Mouse (Mus musculus) spleen, postnatal 14 days (tissue): ENCODE results near the gene Epo.

Source experiments
- DNase-seq, 2 experiments: peaks; one replicate each; pipeline ENCODE4 v3.0.0; 2021 to 2022; ENCODE audit warnings: low spot score in 2 of 2

Gene Epo

DNA sequence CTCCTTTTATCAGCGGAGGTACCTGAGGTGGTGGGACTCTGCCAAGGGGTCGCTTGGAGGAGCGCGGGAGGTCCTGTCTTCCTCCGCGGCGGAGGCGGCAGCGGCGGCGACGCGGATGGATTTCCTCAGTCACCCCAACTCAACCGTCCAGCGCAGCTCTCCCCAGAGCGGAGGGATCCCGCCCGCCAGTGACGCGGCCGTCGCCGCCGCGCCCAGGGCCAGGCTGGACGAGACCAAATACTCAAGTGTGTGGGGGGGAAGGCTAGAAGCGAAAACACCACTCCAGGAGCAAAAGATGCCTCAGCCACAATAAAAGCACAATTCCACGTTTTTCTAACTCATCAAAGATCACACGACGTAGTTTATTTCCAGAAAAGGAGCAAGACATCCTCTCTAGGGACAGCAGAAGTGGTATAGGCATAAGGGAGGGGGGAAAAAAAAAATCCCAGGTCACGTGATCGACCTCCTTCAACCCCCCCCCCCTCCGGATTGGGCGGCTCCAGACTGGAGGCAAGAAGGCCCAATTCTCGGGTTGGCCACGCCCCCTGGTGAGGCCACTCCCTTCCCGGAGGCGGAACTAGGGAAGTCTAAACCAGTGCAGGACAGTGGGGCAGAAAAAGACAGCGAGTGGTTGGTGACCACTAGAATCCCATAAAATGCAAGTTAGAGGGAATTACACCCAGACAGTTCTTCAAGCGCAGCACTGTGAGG, at the start of gene Epo, which contains the start of gene Gnb2:
Epo (minus strand) TSS at position 126 of the 711 bp plus-strand sequence.
Gnb2 (minus strand) TSS at position 394 of the 711 bp plus-strand sequence.
- peak; percentile 96 to 97 for DNase-seq

DNA sequence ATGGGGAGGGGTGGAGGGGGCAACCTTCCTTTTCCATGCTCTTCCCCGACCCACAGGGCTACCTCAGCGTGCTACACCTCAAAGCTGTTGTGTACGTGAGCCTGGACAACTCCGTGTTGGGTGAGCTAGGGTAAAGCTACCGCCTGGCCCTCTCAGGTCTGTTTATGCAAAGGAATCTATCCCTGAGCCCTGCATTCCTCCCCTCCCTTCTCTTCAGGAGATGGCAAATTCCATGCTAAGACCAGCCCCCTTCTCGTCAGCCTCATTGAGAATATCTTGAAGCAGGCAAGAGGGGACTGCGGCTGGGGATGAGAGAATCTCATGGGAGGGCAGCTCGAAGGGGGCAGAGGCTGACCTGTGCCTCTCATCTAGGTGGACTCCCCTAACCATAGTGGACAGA, 49.7 kb upstream of the Epo start:
- DNase-seq, result no peak

GRCm38 (mm10) chr5:137580246-137580645, 47.2 kb upstream of the Epo start:
- DNase-seq, result no peak

DNA sequence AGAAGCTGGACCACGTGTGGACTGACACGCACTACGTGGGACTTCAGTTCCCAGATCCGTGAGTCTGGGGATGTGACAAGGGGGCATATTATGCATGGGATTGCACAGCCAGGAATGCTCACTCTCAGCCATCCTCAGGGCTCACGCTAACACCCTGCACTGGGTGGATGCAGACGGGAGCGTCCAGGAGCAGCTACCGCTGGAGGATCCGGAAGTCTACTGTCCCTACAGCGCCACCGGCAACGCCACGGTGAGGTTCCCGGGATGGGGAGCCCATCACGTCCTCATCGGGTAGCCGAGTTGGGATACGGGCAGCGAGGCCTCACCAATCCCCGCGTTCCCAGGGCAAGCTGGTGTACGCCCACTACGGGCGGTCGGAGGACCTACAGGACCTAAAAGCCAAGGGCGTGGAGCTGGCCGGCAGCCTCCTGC, 41.4 kb upstream of the Epo start:
- no peak for DNase-seq

DNA sequence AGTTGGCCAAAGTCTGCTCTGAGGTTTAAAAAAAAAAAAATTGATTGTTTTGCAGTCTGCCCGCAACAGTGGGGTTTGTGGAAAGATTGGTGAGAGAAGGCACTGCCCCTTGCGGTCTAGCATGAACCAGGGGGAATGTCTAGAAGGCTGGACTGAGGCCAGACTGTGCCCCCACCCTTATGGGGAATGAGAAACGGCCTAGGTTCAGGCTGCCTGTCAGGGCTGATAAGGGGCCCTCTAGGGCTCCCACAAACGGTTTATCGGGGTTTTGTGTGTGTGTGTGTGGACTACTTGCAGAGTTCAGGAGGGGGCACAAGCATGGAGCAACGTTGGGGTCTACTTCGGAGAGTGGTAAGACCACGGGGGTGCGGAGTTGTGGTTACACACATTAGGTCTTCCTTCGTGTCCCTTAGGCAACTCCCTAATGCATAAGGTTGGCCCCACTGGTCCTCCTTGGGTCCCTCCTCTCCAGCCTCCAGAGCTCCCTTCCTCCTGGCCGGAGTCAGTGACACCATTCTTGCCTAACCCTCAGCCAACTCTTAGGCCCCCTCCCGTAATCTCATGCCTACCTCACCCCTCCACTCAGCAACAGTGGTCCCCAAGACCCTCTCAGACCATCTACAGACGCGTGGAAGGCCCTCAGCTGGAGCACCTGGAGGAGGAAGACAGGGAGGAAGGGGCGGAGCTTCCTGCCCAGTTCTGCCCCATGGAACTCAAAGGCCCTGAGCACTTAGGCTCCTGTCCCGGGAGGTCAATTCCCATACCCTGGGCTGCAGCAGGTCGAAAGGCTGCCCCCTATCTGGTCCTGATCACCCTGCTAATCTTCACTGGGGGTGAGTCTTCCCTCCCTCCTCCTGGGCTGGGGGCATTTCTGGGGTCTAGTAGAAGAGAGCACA, 37.9 kb upstream of the Epo start:
- DNase-seq, result peak; percentile 43 to 45

DNA sequence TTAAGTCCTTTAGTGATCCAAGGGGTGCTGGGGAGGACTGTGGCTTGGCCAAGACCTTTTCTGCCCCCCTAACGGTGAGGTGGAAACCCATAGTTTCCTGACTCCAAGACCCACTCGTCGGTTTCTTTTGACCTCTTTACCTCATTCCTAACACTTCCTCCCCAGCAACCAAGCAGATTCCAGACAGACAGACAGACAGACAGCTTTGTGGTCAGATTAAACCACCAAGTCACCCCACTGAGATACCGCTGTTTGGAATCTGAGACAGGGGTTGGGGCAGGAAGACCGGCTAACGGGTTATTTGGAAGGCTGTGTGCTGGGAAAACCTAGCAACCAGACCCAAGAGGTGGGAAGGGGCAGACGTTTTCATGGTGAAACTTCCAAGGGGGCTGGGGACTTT, 37.1 kb upstream of the Epo start:
- DNase-seq, result no peak

DNA sequence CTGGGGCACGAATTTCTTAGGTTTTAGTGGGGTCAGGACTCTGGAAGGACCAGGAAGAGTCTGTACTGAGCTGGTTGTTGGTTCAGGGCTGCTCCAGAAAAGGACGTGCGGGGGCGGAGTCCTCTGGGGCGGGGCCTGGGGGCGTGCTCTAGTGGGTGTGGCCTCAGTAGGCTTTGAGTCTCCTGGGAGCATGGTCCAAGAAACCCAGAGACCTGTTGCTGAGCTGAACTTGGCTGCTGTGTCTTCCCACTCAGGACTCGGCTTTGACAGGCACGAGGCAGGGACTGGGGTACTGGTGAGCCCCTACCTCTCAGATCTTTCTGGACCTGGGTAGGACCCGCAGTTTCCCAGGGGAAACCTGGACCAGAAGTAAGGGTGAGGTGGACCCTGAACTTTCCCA, 36.6 kb upstream of the Epo start, which contains the start of gene Tfr2:
Tfr2 (plus strand) TSS at position 176 of the 400 bp plus-strand sequence.
- peak; percentile 71 to 74 for DNase-seq

- no peak for DNase-seq
These were observed 36.0 kb upstream of the Epo start for GRCm38 (mm10) chr5:137569031-137569430.

- DNase-seq, result no peak
These were observed 35.3 kb upstream of the Epo start for GRCm38 (mm10) chr5:137568223-137568798.

DNA sequence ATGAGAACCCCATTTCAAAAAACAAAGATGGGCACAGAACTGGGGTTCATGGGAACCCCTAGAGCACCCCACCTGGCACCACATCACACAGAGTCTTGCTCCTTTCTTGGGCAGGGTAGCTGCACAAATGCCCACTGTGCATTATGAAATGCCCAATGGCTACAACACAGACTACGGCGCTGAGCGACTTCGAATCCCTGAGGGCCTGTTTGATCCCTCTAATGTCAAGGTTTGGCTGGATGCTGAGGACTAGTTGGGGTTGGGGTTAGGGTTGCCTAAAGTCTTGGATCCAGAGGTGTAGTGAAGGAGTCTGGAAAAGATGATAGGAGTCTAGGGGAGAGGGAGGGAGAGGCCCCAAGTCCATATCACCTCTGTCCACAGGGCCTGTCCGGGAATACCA, 33.4 kb upstream of the Epo start:
- DNase-seq, result no peak

GRCm38 (mm10) chr5:137565744-137566143, 32.7 kb upstream of the Epo start:
- no peak for DNase-seq

- DNase-seq, result no peak
These were observed 29.9 kb upstream of the Epo start for GRCm38 (mm10) chr5:137562965-137563364.

- DNase-seq, result no peak
These were observed 28.5 kb upstream of the Epo start for GRCm38 (mm10) chr5:137561556-137561955.

- DNase-seq, result no peak
These were observed 20.9 kb upstream of the Epo start for GRCm38 (mm10) chr5:137553898-137554297.

DNA sequence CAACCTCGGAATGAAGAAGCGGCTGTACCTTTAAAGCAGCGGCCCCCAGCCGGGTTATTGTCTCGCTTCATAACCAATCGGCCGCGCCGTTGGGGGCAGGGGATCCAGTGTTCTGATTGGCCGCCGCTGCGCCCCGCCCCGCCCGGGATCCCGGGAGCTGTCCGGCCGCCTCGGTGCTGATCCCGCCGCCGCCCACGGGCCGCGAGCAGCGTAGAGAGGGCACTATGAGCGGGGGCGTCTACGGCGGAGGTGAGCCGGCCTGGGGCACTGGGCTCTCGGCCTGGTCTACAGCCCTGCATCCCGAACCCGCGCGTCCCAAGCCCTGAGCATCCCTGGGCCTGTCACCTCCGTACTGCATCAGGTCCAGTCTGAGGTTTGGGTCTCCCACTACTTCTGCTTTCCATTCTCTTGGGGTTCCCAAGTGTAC, 20.4 kb upstream of the Epo start, which contains the start of gene Actl6b:
Actl6b (plus strand) TSS at position 107 of the 427 bp plus-strand sequence.
- peak in 1 of 2 experiments; percentile 52 for DNase-seq

DNA sequence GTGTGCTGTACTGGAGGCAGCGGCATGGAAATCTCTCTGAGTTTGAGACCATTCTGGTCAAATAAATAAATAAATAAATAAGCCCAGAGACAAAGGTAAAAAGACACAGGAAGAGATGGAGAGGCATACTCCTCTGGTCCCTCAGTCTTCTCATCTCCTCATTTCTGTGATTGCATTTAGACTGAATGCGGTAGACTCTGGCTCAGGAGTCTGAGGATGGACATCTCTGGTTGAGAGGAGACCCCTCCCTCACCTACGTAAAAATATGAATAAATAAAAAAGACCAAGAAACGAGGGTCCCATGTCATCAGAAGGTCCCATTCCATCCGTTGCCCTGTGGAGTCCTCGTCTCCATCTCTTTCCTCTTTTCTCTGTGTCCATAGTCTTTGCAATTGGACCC, 20.0 kb upstream of the Epo start:
- no peak for DNase-seq

GRCm38 (mm10) chr5:137551119-137551518, 18.1 kb upstream of the Epo start:
- DNase-seq, result no peak

DNA sequence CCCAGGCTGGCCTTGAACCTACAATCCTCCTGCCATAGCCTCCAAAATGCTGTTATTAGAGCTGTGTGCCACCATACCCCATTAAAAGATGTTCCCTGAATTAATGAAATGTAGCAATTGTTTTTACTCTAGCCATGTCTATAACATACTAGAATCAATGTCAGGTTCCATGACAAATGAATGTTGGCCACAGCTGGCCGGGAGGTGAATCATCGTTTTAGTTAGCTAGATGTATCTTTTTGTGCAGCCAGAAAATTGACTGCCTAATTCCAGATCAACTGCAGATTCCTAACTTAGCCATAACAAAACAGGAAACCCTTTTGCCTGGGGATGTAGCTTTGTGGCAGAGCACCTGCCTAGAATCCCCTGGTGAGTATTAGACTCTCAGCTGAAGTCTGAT, 16.8 kb upstream of the Epo start:
- no peak for DNase-seq

- no peak for DNase-seq
These were observed 12.6 kb upstream of the Epo start for GRCm38 (mm10) chr5:137545596-137545995.

DNA sequence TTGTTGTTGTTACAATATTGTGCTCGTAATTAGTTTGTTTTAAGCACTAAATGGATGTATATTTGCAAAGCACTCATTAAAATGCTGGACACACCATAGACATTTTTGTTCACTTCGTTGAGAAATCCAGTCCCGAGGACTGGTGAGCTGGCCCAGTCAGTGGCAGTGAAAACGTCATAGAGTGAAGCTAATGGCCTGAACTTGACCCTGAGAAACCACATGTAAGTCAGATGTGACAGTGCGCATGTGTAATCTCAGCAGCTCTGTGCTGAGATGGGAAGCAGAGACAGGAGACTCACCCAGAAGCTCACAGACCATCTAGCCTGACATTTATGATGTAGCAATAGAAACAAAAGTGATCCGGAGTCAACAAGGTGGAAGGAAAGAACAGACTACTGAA, 11.9 kb upstream of the Epo start:
- no peak for DNase-seq

DNA sequence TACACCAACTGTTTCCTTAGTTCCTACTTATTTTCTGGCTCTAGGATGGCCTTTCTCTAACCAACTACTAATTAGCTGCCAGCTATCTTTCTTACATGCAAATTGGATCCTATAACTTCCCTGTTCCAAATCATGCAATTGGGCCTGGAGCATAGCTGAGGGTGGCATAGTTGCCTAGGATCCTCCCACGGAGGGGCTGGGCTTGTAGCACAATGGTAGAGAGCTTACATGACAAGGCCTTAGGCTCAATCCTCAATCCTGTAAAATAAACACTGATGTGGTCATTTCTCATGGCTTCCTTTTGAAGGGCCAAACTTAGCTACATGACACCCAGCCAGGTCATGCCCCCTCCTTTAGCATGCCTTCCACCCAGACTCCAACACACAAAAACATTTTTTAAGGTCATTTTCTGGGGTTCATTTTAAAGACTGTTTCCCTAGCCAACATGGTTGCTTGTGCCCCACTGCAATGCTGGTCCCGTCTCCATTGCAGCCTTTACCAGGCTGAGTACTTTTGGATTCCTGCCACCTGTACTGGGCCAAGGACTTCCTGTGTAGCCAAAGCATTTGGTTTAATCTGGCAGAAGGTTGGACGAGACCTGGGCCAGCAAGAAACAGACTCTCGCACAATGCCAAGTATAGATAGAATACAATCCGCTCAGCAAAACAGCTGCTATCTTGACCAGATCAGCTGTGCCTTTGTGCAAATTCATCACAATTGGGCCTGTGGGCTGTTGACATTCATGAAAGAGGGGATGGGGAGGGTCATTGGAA, 8.9 kb upstream of the Epo start:
- DNase-seq, result no peak
